Mouse (Mus musculus) forebrain, embryonic 12.5 days (tissue): ENCODE results near the gene Rhd. TPM values are rescaled to one million over a fixed set of nuclear protein-coding genes. Genes with fewer than 3 reads are reported as not detected.

Source experiments
- ATAC-seq: fragments of 200-750 bp; cut with Nextera tagmentation; 2 replicates; pipeline ENCODE4 v1.8.0; 2017; ENCODE audit warnings: moderate TSS enrichment; ENCODE audit not compliant: low FRiP score
- H3K27ac ChIP-seq: fragments of 300-500 bp; sonication (generic); 2 replicates; pipeline ENCODE4 v1.5.1; 2016; ENCODE audit warnings: mild to moderate bottlenecking
- H3K27me3 ChIP-seq: fragments of 300-500 bp; sonication (generic); 2 replicates; pipeline ENCODE4 v1.6.1; 2016; ENCODE audit warnings: mild to moderate bottlenecking
- H3K36me3 ChIP-seq: fragments of 300-500 bp; sonication (generic); replicated peaks from 2 replicates; pipeline ENCODE4 v1.6.1; 2016; ENCODE audit warnings: mild to moderate bottlenecking
- H3K4me1 ChIP-seq: fragments of 300-500 bp; sonication (generic); 2 replicates; pipeline ENCODE4 v1.6.1; 2016
- H3K4me2 ChIP-seq: fragments of 300-500 bp; sonication (generic); 2 replicates; pipeline ENCODE4 v1.6.1; 2016; ENCODE audit warnings: mild to moderate bottlenecking, moderate library complexity
- H3K4me3 ChIP-seq: fragments of 300-500 bp; sonication (generic); replicated peaks from 2 replicates; pipeline ENCODE4 v1.5.1; 2016; ENCODE audit warnings: mild to moderate bottlenecking
- H3K9ac ChIP-seq: fragments of 300-500 bp; sonication (generic); 2 replicates; pipeline ENCODE4 v1.6.1; 2016; ENCODE audit warnings: mild to moderate bottlenecking
- H3K9me3 ChIP-seq: fragments of 300-500 bp; sonication (generic); 2 replicates; pipeline ENCODE4 v1.6.1; 2016
- WGBS: fragments of 180-500 bp; shearing (Covaris S2); methylation state at CpG from one replicate; pipeline ENCODE4 v1.1.7; 2016; 5-methylcytosine and 5-hydroxymethylcytosine counted together
- polyA plus RNA-seq: library from polyadenylated mRNA; unstranded; fragments of >200 nt; fragmentation: Nextera tagmentation; extraction: Ambion mirVana; gene quantifications from 2 replicates; pipeline ENCODE4 v1.2.1, GENCODE M21; 2016

Gene Rhd
- polyA plus RNA-seq, 1 experiment from 2014 or later = 7.5 TPM

DNA sequence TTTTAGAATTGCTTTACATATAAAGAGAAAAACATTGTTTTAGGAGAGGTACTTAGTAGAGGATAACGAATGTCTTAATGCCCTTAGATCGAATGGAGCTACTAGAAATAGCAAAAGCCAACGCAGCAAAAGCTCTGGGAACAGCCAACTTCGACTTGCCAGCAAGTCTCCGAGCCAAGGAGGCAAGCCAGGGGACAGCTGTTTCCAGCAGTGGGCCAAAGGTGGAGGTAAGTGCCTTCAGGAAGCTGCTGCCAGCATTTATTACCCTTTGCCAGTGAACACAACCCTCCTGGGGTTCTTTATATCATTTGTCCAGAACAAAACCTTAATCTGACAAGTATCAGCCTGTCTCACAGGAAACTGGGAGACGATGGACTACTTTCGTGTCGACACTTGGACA, 60.9 kb downstream of the Rhd start:
- H3K27me3 ChIP-seq = no peaks in the 10 kb centered on the region
- peaks cover 32% of the 10 kb centered on the region for H3K4me1 ChIP-seq
- peak overlapping the region; percentile 90 for H3K4me2 ChIP-seq
- 0 out of 2 replicates have a peak overlapping the region, but pooled peaks have one; percentile 21 for H3K9ac ChIP-seq
- WGBS = 79% methylated on average over 8 of the region's 8 CpGs
- H3K4me3 ChIP-seq = peak overlapping the region; percentile 28
- no peak for ATAC-seq
- H3K27ac ChIP-seq = no peak overlapping the region
- H3K9me3 ChIP-seq = no peaks in the 10 kb centered on the region
- H3K36me3 ChIP-seq = peaks cover 35% of the 10 kb centered on the region

DNA sequence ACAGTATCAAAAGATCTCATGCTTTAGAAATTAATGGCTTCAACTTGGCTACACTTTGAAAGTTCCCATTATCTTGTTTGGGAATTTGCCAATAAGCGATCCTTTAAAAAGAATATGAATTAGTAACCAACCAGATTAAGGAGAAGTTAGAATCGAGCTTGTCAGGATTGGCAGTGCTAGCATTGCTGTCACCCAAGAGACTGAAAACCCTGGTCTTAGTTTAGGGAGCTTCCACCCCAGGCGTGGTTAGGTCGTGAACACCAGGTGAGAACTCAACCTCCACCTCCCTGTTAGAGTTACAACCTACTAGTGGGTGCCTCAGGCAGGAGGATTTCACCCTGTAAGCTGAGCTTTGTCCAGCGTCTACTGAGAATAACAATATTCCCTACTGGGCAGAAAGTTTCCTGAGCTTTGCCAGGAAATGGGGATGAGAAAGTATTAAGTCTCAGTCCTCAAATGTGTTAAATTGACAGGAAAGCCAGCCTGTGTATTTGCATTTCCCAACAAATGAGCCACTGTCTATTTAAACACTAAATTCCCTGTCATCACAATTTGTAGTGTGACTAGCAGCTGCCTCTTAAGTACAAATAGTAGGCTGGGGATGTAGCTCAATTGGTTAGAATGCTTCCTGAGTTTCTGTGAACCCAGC, 63.6 kb downstream of the Rhd start:
- Histone ChIP-seq H3K27ac (no peak overlapping the region), H3K4me3 (no peak overlapping the region), H3K27me3 (no peaks in the 10 kb centered on the region), H3K4me2 (no peak overlapping the region), H3K4me1 (peaks cover 41% of the 10 kb centered on the region), H3K36me3 (peaks cover 35% of the 10 kb centered on the region), H3K9me3 (no peaks in the 10 kb centered on the region), H3K9ac (no peak overlapping the region)
- 78% methylated on average over 5 of the region's 5 CpGs for WGBS
- no peak for ATAC-seq

- Histone ChIP-seq H3K9ac (no peak overlapping the region), H3K27ac (no peak overlapping the region), H3K9me3 (no peaks in the 10 kb centered on the region), H3K4me1 (peaks cover 41% of the 10 kb centered on the region), H3K36me3 (peaks cover 39% of the 10 kb centered on the region), H3K4me2 (no peak overlapping the region), H3K27me3 (no peaks in the 10 kb centered on the region), H3K4me3 (no peak overlapping the region)
- no peak for ATAC-seq
- WGBS = 73% methylated on average over 1 of the region's 1 CpGs
Measured at GRCm38 (mm10) chr4:134928464-134928836, 64.1 kb downstream of the Rhd start.

DNA sequence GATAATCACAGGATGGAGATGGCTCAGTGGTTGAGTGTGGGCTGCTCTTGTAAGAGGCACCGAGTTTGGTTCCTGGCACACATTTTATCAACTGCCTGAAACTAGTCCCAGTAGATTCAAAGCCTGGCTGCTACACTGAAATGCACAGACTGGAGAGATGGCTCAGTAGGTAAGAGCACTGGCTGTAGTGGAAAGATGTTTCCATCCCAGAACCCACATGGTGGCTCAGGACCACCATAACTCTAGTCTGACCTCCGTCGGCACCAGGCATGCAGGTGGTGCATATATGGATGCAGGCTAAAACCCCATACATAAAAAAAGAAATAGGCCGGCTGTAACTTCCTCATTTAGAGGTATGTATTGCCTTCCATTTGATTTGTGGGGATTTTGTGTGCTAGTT, 65.2 kb downstream of the Rhd start:
- Histone ChIP-seq H3K9me3 (no peaks in the 10 kb centered on the region), H3K9ac (no peak overlapping the region), H3K4me3 (no peak overlapping the region), H3K4me1 (peaks cover 40% of the 10 kb centered on the region), H3K4me2 (no peak overlapping the region), H3K27ac (no peak overlapping the region), H3K27me3 (no peaks in the 10 kb centered on the region), H3K36me3 (peaks cover 50% of the 10 kb centered on the region)
- ATAC-seq = no peak
- WGBS = 89% methylated on average over 4 of the region's 4 CpGs

DNA sequence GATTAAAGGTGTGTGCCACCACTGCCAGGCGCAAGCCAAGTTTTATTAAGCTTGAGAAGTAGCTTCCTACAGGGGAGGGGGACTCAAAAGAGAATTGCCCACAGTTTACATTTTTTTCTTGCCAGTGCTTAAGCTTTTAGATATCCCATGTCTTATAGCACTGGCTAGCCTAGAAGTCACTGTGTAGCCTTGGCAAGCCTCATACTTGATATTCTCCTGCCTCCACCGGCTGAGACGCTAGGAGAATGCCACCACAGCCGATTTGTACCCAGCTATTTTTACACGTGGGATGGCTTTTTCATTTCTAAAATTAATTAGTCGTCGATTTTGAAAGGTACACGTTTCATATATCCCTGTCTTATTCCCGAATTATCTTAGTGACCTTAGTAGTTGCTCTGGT, 65.9 kb downstream of the Rhd start:
- H3K4me2 ChIP-seq = peak overlapping the region; percentile 82
- peaks cover 34% of the 10 kb centered on the region for H3K4me1 ChIP-seq
- H3K36me3 ChIP-seq = peaks cover 55% of the 10 kb centered on the region
- WGBS = 32% methylated on average over 9 of the region's 9 CpGs
- ATAC-seq = 0 out of 2 replicates have a peak, but pooled peaks have one; percentile 15
- H3K9me3 ChIP-seq = no peaks in the 10 kb centered on the region
- no peaks in the 10 kb centered on the region for H3K27me3 ChIP-seq
- peak overlapping the region; percentile 57; the same call in 1 of the 2 replicates for H3K27ac ChIP-seq
- peak overlapping the region; percentile 39; the same call in 1 of the 2 replicates for H3K9ac ChIP-seq
- H3K4me3 ChIP-seq = peak overlapping the region; percentile 96

DNA sequence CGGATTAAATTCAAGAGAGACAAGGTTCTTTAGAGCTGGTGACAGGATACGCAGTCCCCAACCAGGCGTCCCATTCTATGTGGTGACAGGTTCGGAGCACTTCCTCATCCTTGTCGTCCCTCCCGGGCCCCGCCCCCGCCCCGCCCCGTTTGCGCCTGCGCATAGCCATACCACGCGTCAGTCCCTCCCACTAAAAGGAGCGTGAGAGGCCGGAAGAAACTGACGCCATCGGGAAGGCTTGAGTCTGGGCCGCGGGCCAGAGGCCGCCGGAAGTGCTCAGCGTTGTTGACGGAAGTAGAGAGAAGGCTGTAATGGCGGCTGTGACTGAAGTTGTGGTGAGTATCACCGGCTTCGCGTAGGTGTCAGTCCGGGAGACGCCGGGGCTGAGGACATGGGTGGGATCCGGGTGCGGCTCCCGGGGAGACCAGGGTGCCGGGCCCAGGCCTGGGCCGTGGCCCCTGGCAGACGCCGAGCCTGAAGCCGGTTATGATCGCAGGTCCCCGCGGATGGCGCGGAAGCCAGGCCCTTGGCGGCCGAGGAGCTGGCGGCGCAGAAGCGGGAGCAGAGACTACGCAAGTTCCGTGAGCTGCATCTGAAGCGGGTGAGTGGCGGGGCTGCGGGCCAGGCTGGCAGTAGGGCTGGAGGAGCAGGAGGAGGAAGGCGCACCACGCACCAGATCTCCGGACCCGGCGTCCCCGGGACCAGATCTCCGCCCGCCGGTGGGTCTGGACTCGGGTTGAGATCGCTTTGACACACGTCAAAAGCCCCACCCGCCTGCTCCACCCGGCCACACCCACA, 66.5 kb downstream of the Rhd start, which contains the start of gene Syf2:
Gene Syf2, plus strand, starts transcription at position 215 of the 798 bp plus-strand sequence.
- Histone ChIP-seq H3K27ac (peak within 1 kb of the TSS; percentile 68), H3K4me3 (peak within 1 kb of the TSS; percentile 96), H3K36me3 (peaks cover 55% of the 10 kb centered on the region), H3K27me3 (no peaks in the 10 kb centered on the region), H3K4me1 (peaks cover 27% of the 10 kb centered on the region), H3K9me3 (no peaks in the 10 kb centered on the region), H3K9ac (peak within 1 kb of the TSS; percentile 82), H3K4me2 (peak within 1 kb of the TSS; percentile 82)
- WGBS = under 1% methylated on average over 67 of the region's 68 CpGs
- ATAC-seq = peak; percentile 97

DNA sequence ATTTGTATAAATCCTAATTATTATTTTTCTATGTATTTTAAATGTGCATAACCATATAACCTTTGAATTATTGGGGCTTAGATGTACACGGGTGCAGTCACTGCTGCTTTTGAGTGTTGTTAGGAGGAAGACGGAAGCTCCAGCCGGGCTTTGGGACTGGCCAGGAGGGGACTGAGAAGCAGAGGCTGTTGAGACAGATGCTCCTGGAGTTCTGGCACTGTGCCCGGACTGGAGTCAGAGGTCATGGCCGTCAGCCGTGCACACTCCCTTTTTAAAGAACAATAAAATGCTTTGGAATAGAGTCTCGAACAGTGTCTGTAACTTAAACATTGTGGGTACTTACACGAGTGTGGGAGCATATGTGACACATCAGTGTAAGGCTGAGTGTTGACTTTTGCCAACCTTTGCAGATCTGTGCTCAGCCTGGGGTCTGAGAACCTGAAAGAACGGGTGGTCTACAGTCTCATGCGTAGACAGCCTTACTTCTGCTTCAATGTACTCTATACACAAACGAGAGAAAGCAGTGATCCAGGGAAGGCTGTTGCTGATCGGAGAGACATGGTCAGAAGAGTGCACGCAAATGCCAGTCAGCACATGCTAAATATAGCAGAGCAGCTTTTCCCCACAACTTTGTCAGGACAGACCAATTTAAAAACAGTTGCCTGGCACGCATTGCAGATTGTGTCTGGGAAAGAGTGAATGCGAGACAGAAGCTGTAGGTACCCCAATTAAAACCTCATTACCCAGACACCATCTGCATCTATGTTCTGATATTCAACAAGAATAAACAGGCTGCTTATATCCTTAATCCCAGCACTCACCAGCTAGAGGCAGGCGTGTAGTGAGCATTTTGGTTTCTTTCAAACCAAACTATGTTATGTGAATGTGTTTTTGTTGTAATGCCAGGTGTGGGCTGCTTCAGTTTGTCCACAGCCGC, 73.2 kb downstream of the Rhd start:
- Histone ChIP-seq H3K27ac (no peak overlapping the region), H3K9ac (no peak overlapping the region), H3K36me3 (peaks cover 43% of the 10 kb centered on the region), H3K4me3 (no peak overlapping the region), H3K9me3 (no peaks in the 10 kb centered on the region), H3K27me3 (peaks cover 15% of the 10 kb centered on the region; the same call in 1 of the 2 replicates), H3K4me2 (no peak overlapping the region), H3K4me1 (no peaks in the 10 kb centered on the region)
- no peak for ATAC-seq
- 69% methylated on average over 17 of the region's 17 CpGs for WGBS

GRCm38 (mm10) chr4:134939900-134940299, 75.6 kb downstream of the Rhd start:
- no peaks in the 10 kb centered on the region for H3K9me3 ChIP-seq
- no peak overlapping the region for H3K27ac ChIP-seq
- no peak overlapping the region for H3K9ac ChIP-seq
- no peak overlapping the region for H3K4me2 ChIP-seq
- H3K27me3 ChIP-seq = peaks cover 35% of the 10 kb centered on the region
- H3K36me3 ChIP-seq = peaks cover 25% of the 10 kb centered on the region
- no peaks in the 10 kb centered on the region for H3K4me1 ChIP-seq
- no peak overlapping the region for H3K4me3 ChIP-seq
- WGBS = 59% methylated on average over 9 of the region's 9 CpGs
- ATAC-seq = no peak

GRCm38 (mm10) chr4:134943758-134944538, 79.6 kb downstream of the Rhd start:
- Histone ChIP-seq H3K4me3 (no peak overlapping the region), H3K4me1 (peaks cover 5% of the 10 kb centered on the region), H3K36me3 (no peaks in the 10 kb centered on the region), H3K9ac (no peak overlapping the region), H3K4me2 (no peak overlapping the region), H3K27ac (no peak overlapping the region), H3K9me3 (no peaks in the 10 kb centered on the region), H3K27me3 (peaks cover 41% of the 10 kb centered on the region)
- 55% methylated on average over 27 of the region's 27 CpGs for WGBS
- ATAC-seq = no peak
